Mouse (Mus musculus): ENCODE measurements around the gene Kcna2. TPM values are rescaled to one million over a fixed set of nuclear protein-coding genes. Genes with fewer than 3 reads are reported as not detected.

Kcna2 gene
- total and polyA plus RNA-seq, 3 experiments, result not detected

GRCm38 (mm10) chr3:107131846-107132245 lies 30.9 kb downstream of the Kcna2 start:
- no peaks in the 10 kb centered on the region for H3K9me3 ChIP-seq (replicated peaks; ENCODE audit: low read length)
- H3K36me3 ChIP-seq (replicated peaks in 1 of 2; ENCODE audit: control insufficient read depth in 1 of 2, insufficient read depth in 1 of 2, low read length in 1 of 2), result no peaks in the 10 kb centered on the region
- no peaks in the 10 kb centered on the region for H3K27me3 ChIP-seq (replicated peaks)
- dilution Hi-C loops (cut with MboI; ENCODE audit: extremely low pct_ligation_motif_present, extremely low pct_unique_long_range_greater_than_20kb, low sequenced_read_pairs), result no loop called here
- DNase-seq (ENCODE audit: extremely low read depth), result no peak
- in situ Hi-C loops (cut with MboI; ENCODE audit: low pct_ligation_motif_present, low pct_unique_long_range_greater_than_20kb, low sequenced_read_pairs), result no loop called here
- no peak overlapping the region for H3K4me2 ChIP-seq (ENCODE audit: insufficient read depth, low read depth, poor library complexity, severe bottlenecking)
- H3K4me1 ChIP-seq (ENCODE audit: control insufficient read depth in 1 of 2, insufficient read depth in 2 of 2), result peaks cover 3 to 28% of the 10 kb centered on the region in 2 experiments; a peak in 3 of 4 replicates
- TF ChIP-seq POLR2AphosphoS2 (IDR thresholded peaks at IDR 0.05; ENCODE audit: low read depth, low read length), result no peak
- no peak for TF ChIP-seq MAX (IDR thresholded peaks at IDR 0.05; ENCODE audit: low read length)
- TF ChIP-seq MEF2A (IDR thresholded peaks at IDR 0.05; ENCODE audit: borderline replicate concordance, low read depth, low read length), result no peak
- TF ChIP-seq ELF1 (IDR thresholded peaks at IDR 0.05; ENCODE audit: low read depth, low read length), result no peak
- TF ChIP-seq JUN (IDR thresholded peaks at IDR 0.05; ENCODE audit: insufficient read depth, low read depth, low read length), result no peak
- TF ChIP-seq NRF1 (IDR thresholded peaks at IDR 0.05; ENCODE audit: low read depth, low read length), result no peak
- TF ChIP-seq CHD2 (IDR thresholded peaks at IDR 0.05; ENCODE audit: low read length), result no peak
- no peak for TF ChIP-seq USF1 (IDR thresholded peaks at IDR 0.05; ENCODE audit: low read depth, low read length)
- no peak for TF ChIP-seq CHD1 (IDR thresholded peaks at IDR 0.05; ENCODE audit: low read depth, low read length)
- no peak for TF ChIP-seq RAD21 (IDR thresholded peaks at IDR 0.05; ENCODE audit: low read depth, low read length)
- TF ChIP-seq SIN3A (IDR thresholded peaks at IDR 0.05; ENCODE audit: low read length), result no peak
- no peak for TF ChIP-seq MYC (IDR thresholded peaks at IDR 0.05; ENCODE audit: low read depth, low read length)
- no peak for TF ChIP-seq ZNF384 (IDR thresholded peaks at IDR 0.05; ENCODE audit: low read depth, low read length)
- TF ChIP-seq ETS1 (conservative IDR thresholded peaks at IDR 0.05; ENCODE audit: low read depth, low read length), result no peak
- no peak for TF ChIP-seq RCOR1 (conservative IDR thresholded peaks at IDR 0.05; ENCODE audit: low read depth, low read length)
- H3K27ac ChIP-seq (ENCODE audit: insufficient read depth, low read depth), result no peak overlapping the region
- no peak overlapping the region for H3K4me3 ChIP-seq (replicated peaks in 1 of 3; ENCODE audit: low read depth in 2 of 3, low read length in 2 of 3, poor library complexity in 1 of 3)
- no peak overlapping the region for H3K9ac ChIP-seq (ENCODE audit: insufficient read depth, low read depth)
- no peaks in the 10 kb centered on the region for H3K79me2 ChIP-seq (replicated peaks; ENCODE audit: control insufficient read depth, extremely low read depth, insufficient read depth, poor library complexity, severe bottlenecking)

GRCm38 (mm10) chr3:107132651-107133050 lies 31.7 kb downstream of the Kcna2 start:
- Histone ChIP-seq H3K36me3 (replicated peaks in 1 of 2; ENCODE audit: control insufficient read depth in 1 of 2, insufficient read depth in 1 of 2, low read length in 1 of 2) (no peaks in the 10 kb centered on the region), H3K4me1 (ENCODE audit: control insufficient read depth in 1 of 2, insufficient read depth in 2 of 2) (peaks cover 3 to 28% of the 10 kb centered on the region in 2 experiments; a peak in 3 of 4 replicates), H3K27me3 (replicated peaks) (no peaks in the 10 kb centered on the region), H3K4me3 (replicated peaks in 1 of 3; ENCODE audit: low read depth in 2 of 3, low read length in 2 of 3, poor library complexity in 1 of 3) (no peak overlapping the region), H3K79me2 (replicated peaks; ENCODE audit: control insufficient read depth, extremely low read depth, insufficient read depth, poor library complexity, severe bottlenecking) (no peaks in the 10 kb centered on the region), H3K27ac (ENCODE audit: insufficient read depth, low read depth) (no peak overlapping the region), H3K9ac (ENCODE audit: insufficient read depth, low read depth) (no peak overlapping the region), H3K9me3 (replicated peaks; ENCODE audit: low read length) (no peaks in the 10 kb centered on the region), H3K4me2 (ENCODE audit: insufficient read depth, low read depth, poor library complexity, severe bottlenecking) (no peak overlapping the region)
- dilution Hi-C loops (cut with MboI; ENCODE audit: extremely low pct_ligation_motif_present, extremely low pct_unique_long_range_greater_than_20kb, low sequenced_read_pairs) (no loop called here), in situ Hi-C loops (cut with MboI; ENCODE audit: low pct_ligation_motif_present, low pct_unique_long_range_greater_than_20kb, low sequenced_read_pairs) (no loop called here)
- TF ChIP-seq CHD1 (IDR thresholded peaks at IDR 0.05; ENCODE audit: low read depth, low read length), result no peak
- no peak for TF ChIP-seq GABPA (IDR thresholded peaks at IDR 0.05; ENCODE audit: insufficient replicate concordance, low read depth, low read length)
- no peak for TF ChIP-seq ZMIZ1 (IDR thresholded peaks at IDR 0.05; ENCODE audit: low read depth, low read length)
- TF ChIP-seq ETS1 (conservative IDR thresholded peaks at IDR 0.05; ENCODE audit: low read depth, low read length), result no peak
- no peak for TF ChIP-seq ELF1 (IDR thresholded peaks at IDR 0.05; ENCODE audit: low read depth, low read length)
- no peak for TF ChIP-seq SMC3 (IDR thresholded peaks at IDR 0.05; ENCODE audit: low read depth, low read length)
- TF ChIP-seq POLR2AphosphoS2 (IDR thresholded peaks at IDR 0.05; ENCODE audit: low read depth, low read length), result no peak
- no peak for TF ChIP-seq MAZ (IDR thresholded peaks at IDR 0.05; ENCODE audit: low read depth, low read length)
- TF ChIP-seq JUND (conservative IDR thresholded peaks at IDR 0.05; ENCODE audit: low read depth, low read length), result no peak
- TF ChIP-seq CHD2 (IDR thresholded peaks at IDR 0.05; ENCODE audit: low read length), result no peak
- TF ChIP-seq RAD21 (IDR thresholded peaks at IDR 0.05; ENCODE audit: low read depth, low read length), result no peak
- no peak for TF ChIP-seq E2F4 (IDR thresholded peaks at IDR 0.05; ENCODE audit: insufficient replicate concordance, low read depth, low read length)
- no peak for TF ChIP-seq CTCF (conservative IDR thresholded peaks at IDR 0.05 in 1 of 2, IDR thresholded peaks at IDR 0.05 in 1 of 2; ENCODE audit: low read depth in 2 of 2, low read length in 2 of 2)
- no peak for TF ChIP-seq KAT2A (IDR thresholded peaks at IDR 0.05; ENCODE audit: insufficient replicate concordance, low read length)
- TF ChIP-seq ZKSCAN1 (IDR thresholded peaks at IDR 0.05; ENCODE audit: borderline replicate concordance, low read depth, low read length), result no peak
- no peak for TF ChIP-seq JUN (IDR thresholded peaks at IDR 0.05; ENCODE audit: insufficient read depth, low read depth, low read length)
- no peak for DNase-seq (ENCODE audit: extremely low read depth)

All from CH12.LX (cell line).